Mouse (Mus musculus) heart, postnatal 0 days (tissue): ENCODE measurements at regions not wholly inside any gene's neighbourhood (a gene's known extent, or its start where the extent isn't known, plus 50 kb on each side); places are given as distances from the start of the nearest gene placed in this dataset.

Experiments used
- CTCF ChIP-seq: IDR thresholded peaks from 2 replicates; pipeline ENCODE4 v1.5.1; 2016; ENCODE audit warnings: antibody characterized with exemption, control low read depth, low read depth
- EP300 ChIP-seq: IDR thresholded peaks from 2 replicates; pipeline ENCODE4 v1.6.1; 2016; ENCODE audit warnings: antibody characterized with exemption, low read depth

GRCm38 (mm10) chr6:93580716-93581115 is 637.4 kb upstream of the Adamts9 start:
- TF ChIP-seq CTCF (no peak), EP300 (no peak)
